Mouse (Mus musculus): ENCODE results near the gene Mixl1. TPM values are rescaled to one million over a fixed set of nuclear protein-coding genes. Genes with fewer than 3 reads are reported as not detected.

Mixl1 gene
- polyA plus RNA-seq, 1 experiment from 2014 or later = 0.14 TPM

Other genes with a start within 250 kb of the Mixl1 start
- gene Stum, start 213.5 kb downstream of the Mixl1 start, polyA plus RNA-seq (2014; fragmentation: Nextera tagmentation; extraction: Ambion mirVana) = 4.0 and 5.3 TPM in 2 replicates
- gene Parp1, start 128.1 kb downstream of the Mixl1 start, polyA plus RNA-seq (2014; fragmentation: Nextera tagmentation; extraction: Ambion mirVana) = 90.5 and 103 TPM in 2 replicates
- gene Lin9, start 55.9 kb downstream of the Mixl1 start, polyA plus RNA-seq (2014; fragmentation: Nextera tagmentation; extraction: Ambion mirVana) = 13.6 and 14.0 TPM in 2 replicates
- gene Acbd3, start 29.0 kb upstream of the Mixl1 start, polyA plus RNA-seq (2014; fragmentation: Nextera tagmentation; extraction: Ambion mirVana) = 30.6 and 32.0 TPM in 2 replicates
- gene H3f3a, start 116.9 kb upstream of the Mixl1 start, polyA plus RNA-seq (2014; fragmentation: Nextera tagmentation; extraction: Ambion mirVana) = 2,156 and 2,321 TPM in 2 replicates
- 27.2 and 31.2 TPM in 2 replicates for gene Sde2, start 154.1 kb upstream of the Mixl1 start, polyA plus RNA-seq (2014; fragmentation: Nextera tagmentation; extraction: Ambion mirVana)
- gene Lefty2, start 196.1 kb upstream of the Mixl1 start, polyA plus RNA-seq (2014; fragmentation: Nextera tagmentation; extraction: Ambion mirVana) = 0.25 TPM in 1 of 2 replicates, not detected in the other
- 77.6 and 92.2 TPM in 2 replicates for gene Pycr2, start 207.3 kb upstream of the Mixl1 start, polyA plus RNA-seq (2014; fragmentation: Nextera tagmentation; extraction: Ambion mirVana)
- 2.9 and 3.2 TPM in 2 replicates for gene Lefty1, start 238.0 kb upstream of the Mixl1 start, polyA plus RNA-seq (2014; fragmentation: Nextera tagmentation; extraction: Ambion mirVana)
- gene Tmem63a, start 245.3 kb upstream of the Mixl1 start, polyA plus RNA-seq (2014; fragmentation: Nextera tagmentation; extraction: Ambion mirVana) = 12.5 and 13.2 TPM in 2 replicates

Measured in embryonic facial prominence, embryonic 14.5 days (tissue).